Mouse (Mus musculus) ovary, postnatal 36 days (tissue): ENCODE results near the gene Olfr1037.
"Not testable (repeated sequence)": the region's sequence is repeated elsewhere in the genome, so short reads cannot be mapped to it uniquely, and the experiment has no call there.

Experiments used
- DNase-seq: peaks from one replicate; pipeline ENCODE4 v3.0.0; 2022; ENCODE audit warnings: low spot score, mixed read lengths

Olfr1037 gene

DNA sequence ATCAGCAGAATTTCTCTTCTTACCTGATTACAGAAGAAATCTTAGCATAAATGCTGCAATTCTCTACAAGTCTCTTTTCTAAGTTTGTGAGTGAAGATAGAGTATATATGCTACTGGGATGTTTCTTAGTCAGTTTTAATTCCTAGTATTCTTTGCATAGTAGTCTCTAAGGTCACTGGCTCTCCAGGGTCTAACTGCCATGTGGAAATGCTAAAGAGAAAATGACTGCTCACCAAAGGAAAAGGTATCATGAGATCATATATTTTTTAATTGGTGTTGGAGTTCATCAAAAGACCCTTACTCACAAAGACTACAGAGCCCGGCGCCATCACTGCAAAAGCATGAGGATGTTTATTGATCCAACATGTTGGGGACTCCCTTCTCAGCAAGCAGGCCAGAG is at the start of gene Olfr1037:
TSS of gene Olfr1037 (minus strand) at position 101 of the 400 bp plus-strand sequence.
- DNase-seq = no peak

DNA sequence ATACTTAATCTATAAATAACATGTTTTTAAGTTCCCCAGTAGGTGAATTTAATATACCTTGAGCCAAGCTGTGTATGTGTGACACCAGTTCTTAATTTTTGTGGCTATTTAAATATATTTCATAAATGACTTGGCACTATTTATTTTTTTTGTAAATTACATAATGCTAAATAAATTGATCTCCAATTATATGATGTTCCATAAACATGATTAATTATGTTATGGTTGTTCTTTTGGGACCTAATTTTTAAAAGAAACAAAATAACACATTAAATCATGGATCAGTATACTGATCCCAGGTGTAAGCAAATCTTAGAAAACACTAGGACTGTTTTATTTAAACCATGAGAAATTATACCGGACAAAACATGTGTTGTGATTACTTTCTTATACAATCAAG is 48.6 kb upstream of the Olfr1037 start, which contains the start of gene Olfr1039:
TSS of gene Olfr1039 (minus strand) at position 101 of the 400 bp plus-strand sequence.
- DNase-seq = no peak

DNA sequence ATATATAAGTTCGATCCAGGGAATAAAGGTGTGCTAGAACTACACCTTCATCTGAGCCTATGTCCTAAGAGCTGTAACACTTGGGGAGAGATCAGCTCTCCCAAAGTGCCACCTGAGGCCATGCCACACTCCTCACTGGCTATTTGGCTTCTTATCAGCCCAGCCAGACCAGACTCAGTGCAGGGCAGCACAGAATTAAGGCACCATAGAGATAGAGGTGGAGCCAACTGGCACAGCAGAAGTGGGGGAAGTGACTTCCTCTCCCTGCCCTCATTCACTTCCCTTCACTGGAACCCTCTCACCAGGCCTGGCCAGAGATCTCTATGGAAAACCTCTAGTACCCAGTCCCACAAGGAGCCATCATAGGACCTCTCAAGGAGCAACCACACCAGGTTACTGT is 6.7 kb downstream of the Olfr1037 start:
- DNase-seq = not testable (repeated sequence)

DNA sequence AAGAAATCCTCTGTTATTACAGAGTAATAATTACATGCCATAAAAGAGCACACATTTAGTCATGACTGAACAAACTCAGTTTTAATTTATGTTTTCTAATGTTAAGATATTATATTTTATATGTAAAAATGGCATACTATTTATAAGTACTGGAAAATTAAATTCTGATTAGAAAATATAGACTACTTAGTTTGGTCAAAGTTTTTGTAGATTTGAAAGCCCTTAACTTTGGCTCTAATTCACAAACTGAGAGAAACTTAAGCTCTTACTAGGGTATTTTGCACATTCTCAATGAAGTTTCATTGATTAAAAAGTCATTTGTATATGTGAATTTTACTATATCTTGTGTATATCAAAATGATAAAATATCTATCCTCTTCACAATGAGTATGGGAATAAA is 13.5 kb downstream of the Olfr1037 start, which contains the start of gene Olfr1036:
TSS of gene Olfr1036 (plus strand) at position 301 of the 400 bp plus-strand sequence.
- DNase-seq = not testable (repeated sequence)

DNA sequence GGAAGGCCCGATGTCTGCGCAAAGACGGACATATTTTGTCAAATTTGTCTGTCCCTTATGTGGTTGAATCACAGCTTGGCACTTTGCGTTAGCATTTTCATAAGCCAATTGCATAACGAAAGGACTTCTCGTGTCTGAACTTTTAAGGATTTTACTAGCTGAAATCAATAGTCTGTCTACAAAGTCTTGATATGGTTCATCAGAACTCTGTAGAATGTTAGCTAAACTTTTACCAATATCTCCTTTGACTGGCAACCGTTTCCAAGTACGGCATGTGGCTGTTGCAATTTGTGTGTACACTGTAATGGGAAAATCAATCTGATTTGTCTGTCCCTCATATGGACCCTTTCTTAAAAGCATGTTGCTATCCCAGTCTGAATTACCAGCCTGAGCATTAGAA is 17.0 kb downstream of the Olfr1037 start:
- no peak for DNase-seq

DNA sequence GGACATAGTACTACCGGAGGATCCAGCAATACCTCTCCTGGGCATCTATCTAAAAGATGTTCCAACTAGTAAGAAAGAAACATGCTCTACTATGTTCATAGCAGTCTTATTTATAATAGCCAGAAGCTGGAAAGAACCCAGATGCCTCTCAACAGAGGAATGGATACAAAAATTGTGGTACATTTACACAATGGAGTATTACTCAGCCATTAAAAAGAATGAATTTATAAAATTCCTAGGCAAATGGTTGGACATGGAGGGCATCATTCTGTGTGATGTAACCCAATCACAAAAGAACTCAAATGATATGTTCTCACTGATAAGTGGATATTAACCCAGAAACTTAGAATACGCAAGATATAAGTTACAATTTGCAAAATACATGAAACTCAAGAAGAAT is 23.4 kb downstream of the Olfr1037 start:
- not testable (repeated sequence) for DNase-seq

DNA sequence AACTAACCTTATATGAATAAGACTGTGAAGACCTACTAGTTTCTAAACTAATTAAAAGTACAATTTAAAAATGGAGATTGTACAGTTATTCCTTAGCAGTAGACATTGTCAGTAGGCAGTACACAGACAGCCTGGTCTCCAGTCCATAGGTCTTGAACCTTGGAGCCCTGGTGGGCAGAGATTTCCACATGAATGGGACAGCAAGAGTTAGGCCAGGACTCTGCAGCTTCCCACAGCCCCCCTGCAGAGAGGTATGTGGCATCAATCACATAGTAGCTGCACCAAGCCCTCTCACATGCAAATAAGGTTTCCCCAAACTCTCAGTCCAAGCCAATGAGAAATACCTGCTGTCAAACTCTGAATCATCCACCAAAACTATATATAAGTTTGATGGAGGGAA is 36.4 kb downstream of the Olfr1037 start:
- DNase-seq = not testable (repeated sequence)

DNA sequence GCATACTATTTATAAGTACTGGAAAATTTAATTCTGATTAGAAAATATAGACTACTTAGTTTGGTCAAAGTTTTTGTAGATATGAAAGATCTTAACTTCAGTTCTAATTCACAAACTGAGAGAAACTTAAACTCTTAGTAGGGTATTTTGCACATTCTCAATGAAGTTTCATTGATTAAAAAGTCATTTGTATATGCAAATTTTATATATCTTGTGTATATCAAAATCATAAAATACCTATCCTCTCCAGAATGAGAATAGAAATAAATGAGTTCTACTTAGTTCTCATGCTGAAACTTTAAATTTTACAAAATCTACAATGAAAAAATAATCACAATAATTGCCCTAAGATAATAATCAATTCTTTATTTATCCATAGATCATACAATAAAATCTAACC is 41.6 kb downstream of the Olfr1037 start, which contains the start of gene Olfr1034:
TSS of gene Olfr1034 (plus strand) at position 301 of the 400 bp plus-strand sequence.
- DNase-seq = no peak
